Mouse (Mus musculus) stomach, embryonic 14.5 days (tissue): ENCODE measurements at regions not wholly inside any gene's neighbourhood (a gene's known extent, or its start where the extent isn't known, plus 50 kb on each side); places are given as distances from the start of the nearest gene placed in this dataset.

ENCODE experiments used
- ATAC-seq: fragments of 200-750 bp; cut with Nextera tagmentation; 2 replicates; pipeline ENCODE4 v1.8.0; 2017; ENCODE audit warnings: low read depth, moderate TSS enrichment; ENCODE audit not compliant: insufficient number of reproducible peaks, insufficient read depth, low FRiP score
- H3K27ac ChIP-seq: fragments of 300-500 bp; sonication (generic); 2 replicates; pipeline ENCODE4 v1.5.1; 2014; ENCODE audit warnings: mild to moderate bottlenecking, low read length, moderate library complexity, mixed read lengths
- H3K27me3 ChIP-seq: fragments of 300-500 bp; sonication (generic); 2 replicates; pipeline ENCODE4 v1.6.1; 2014; ENCODE audit warnings: low read length, control low read depth, mixed read lengths; ENCODE audit not compliant: control insufficient read depth, insufficient read depth
- H3K36me3 ChIP-seq: fragments of 300-500 bp; sonication (generic); 2 replicates; pipeline ENCODE4 v1.6.1; 2014; ENCODE audit warnings: mild to moderate bottlenecking, control low read depth, low read length, moderate library complexity, mixed read lengths; ENCODE audit not compliant: control insufficient read depth, insufficient read depth
- H3K4me1 ChIP-seq: fragments of 300-500 bp; sonication (generic); 2 replicates; pipeline ENCODE4 v1.6.1; 2014; ENCODE audit warnings: low read length, control low read depth, mixed read lengths; ENCODE audit not compliant: control insufficient read depth, insufficient read depth
- H3K4me2 ChIP-seq: fragments of 300-500 bp; sonication (generic); replicated peaks from 2 replicates; pipeline ENCODE4 v1.6.1; 2014; ENCODE audit warnings: low read depth, low read length, control low read depth
- H3K4me3 ChIP-seq: fragments of 300-500 bp; sonication (generic); 2 replicates; pipeline ENCODE4 v1.5.1; 2014; ENCODE audit warnings: low read depth, low read length, control low read depth
- H3K9ac ChIP-seq: fragments of 300-500 bp; sonication (generic); replicated peaks from 2 replicates; pipeline ENCODE4 v1.6.1; 2014; ENCODE audit warnings: low read depth, mild to moderate bottlenecking, control low read depth, low read length, moderate library complexity, mixed read lengths
- H3K9me3 ChIP-seq: fragments of 300-500 bp; sonication (generic); 2 replicates; pipeline ENCODE4 v1.6.1; 2016; ENCODE audit warnings: low read depth, low read length, control low read depth; ENCODE audit not compliant: control insufficient read depth
- whole genome bisulfite sequencing: fragments of 180-500 bp; shearing (Covaris S2); extraction: QIAGEN DNeasy Blood & Tissue Kit; methylation state at CpG from one replicate; pipeline ENCODE4 v1.1.7; 2014; 5-methylcytosine and 5-hydroxymethylcytosine counted together

DNA sequence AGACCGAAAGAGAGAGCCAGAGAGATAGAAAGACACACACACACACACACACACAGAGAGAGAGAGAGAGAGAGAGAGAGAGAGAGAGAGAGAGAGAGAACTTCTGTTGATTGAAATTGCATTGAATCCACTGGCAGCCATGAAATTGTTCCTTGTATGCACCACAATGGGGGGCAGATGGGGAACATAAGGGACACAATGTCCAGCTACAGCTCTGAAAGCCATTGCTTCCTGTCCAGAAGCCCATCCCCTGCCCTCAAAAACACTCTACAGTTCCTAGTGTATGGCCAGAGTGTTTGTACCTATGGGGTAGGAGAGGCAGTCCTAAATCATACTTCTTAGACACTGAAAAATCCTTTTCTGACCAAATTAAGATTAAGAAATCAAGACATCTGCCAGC, 270.9 kb upstream of the Nrp1 start:
- no peak for ATAC-seq
- Histone ChIP-seq H3K4me1 (no peaks in the 10 kb centered on the region), H3K27me3 (no peaks in the 10 kb centered on the region), H3K27ac (no peak overlapping the region), H3K9me3 (no peaks in the 10 kb centered on the region; the same call in 1 of the 2 replicates), H3K9ac (no peak overlapping the region), H3K4me2 (no peak overlapping the region), H3K36me3 (no peaks in the 10 kb centered on the region), H3K4me3 (no peak overlapping the region)
- 100% methylated on average over 1 of the region's 1 CpGs for WGBS

DNA sequence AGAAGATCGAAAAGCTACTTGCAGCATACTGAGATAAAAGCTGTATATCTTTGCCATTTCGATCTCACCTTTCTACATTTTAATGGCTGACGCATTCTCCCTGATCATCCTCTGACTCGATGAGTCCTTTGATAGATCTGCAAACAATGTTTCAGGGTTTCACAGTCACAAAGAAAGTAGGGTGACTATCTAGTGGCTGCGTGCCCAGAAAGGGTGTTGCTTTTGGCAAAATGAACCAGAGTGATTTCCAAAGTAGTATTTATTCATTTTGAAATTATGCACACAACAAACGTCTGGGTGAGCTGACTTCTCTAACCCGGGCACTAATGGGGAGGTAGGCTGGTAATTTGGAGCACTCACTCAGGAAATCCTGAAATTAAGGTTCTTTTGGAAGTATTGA, 265.6 kb upstream of the Nrp1 start:
- WGBS = 86% methylated on average over 7 of the region's 7 CpGs

DNA sequence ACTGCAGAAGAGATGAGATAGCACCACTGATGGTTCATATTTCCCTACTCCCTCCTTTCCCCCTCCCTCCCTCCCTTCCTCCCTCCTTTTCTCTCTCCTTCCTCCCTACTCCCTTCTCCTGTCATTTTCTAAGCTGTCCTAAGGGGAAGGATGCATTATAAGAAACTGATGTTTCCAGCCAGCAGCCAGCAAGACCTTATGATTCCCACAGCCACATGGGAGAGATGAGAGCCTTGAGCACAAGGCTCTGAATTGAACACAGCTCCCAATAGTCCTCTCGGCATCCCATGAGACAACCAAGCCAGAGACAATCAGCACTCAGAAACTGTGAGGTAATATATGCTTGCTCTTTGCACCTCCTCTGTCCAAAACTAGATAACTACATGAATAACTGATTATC, 263.0 kb upstream of the Nrp1 start:
- Histone ChIP-seq H3K4me3 (no peak overlapping the region), H3K27me3 (no peaks in the 10 kb centered on the region), H3K27ac (no peak overlapping the region), H3K36me3 (no peaks in the 10 kb centered on the region), H3K4me1 (no peaks in the 10 kb centered on the region), H3K9ac (no peak overlapping the region), H3K9me3 (no peaks in the 10 kb centered on the region; the same call in 1 of the 2 replicates), H3K4me2 (no peak overlapping the region)
- WGBS = 90% methylated on average over 1 of the region's 1 CpGs
- no peak for ATAC-seq

More for the DNA sequence above, 265.6 kb upstream of the Nrp1 start:
- no peak overlapping the region for H3K27ac ChIP-seq
- H3K9ac ChIP-seq = no peak overlapping the region
- no peak overlapping the region for H3K4me3 ChIP-seq
- no peaks in the 10 kb centered on the region for H3K36me3 ChIP-seq
- no peaks in the 10 kb centered on the region; the same call in 1 of the 2 replicates for H3K9me3 ChIP-seq
- no peak for ATAC-seq
- H3K4me2 ChIP-seq = no peak overlapping the region
- H3K27me3 ChIP-seq = no peaks in the 10 kb centered on the region
- no peaks in the 10 kb centered on the region for H3K4me1 ChIP-seq

DNA sequence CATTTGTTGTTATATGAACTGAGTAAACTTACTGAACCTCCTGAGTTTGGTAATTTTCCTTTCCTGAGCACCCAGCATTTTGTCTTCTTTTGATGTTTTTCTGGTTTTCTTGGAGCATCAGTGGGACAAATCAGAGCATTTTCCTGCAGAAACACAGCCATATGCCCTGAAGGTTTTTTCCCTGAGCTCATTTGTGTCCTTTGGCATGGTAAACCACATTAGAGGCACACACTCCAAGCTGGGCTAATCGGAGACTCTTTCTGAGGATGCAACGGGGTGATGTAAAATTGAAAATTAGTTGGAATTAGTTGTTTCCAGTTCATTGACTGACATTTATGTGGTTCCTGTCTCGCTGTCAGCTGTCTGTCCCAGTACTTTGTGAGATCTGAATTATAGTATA, 260.8 kb upstream of the Nrp1 start:
- Histone ChIP-seq H3K36me3 (no peaks in the 10 kb centered on the region), H3K4me2 (no peak overlapping the region), H3K27ac (no peak overlapping the region), H3K4me1 (no peaks in the 10 kb centered on the region), H3K4me3 (no peak overlapping the region), H3K9ac (no peak overlapping the region), H3K27me3 (no peaks in the 10 kb centered on the region), H3K9me3 (no peaks in the 10 kb centered on the region)
- no peak for ATAC-seq
- whole genome bisulfite sequencing = 93% methylated on average over 3 of the region's 3 CpGs

DNA sequence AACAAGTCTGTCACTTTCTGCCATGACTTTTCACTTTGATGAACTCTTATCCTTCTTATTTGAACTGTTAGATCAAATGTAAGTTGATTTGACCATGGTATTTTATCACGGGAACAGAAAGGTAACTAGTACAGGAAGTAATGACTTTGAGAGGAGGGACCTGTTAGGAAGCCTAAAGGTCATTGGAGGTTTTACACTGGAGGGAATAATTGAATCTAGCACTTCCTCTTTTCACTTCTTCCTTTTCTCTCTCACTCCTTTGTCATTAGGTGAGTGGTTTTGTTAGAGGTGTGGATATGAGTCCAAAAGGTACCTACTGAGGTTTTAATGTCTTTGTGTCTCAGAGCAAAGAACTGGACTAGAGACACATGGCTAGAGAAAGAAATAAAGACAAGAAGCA, 255.0 kb upstream of the Nrp1 start:
- WGBS = 92% methylated on average over 1 of the region's 1 CpGs
- Histone ChIP-seq H3K4me3 (no peak overlapping the region), H3K9ac (no peak overlapping the region), H3K4me2 (no peak overlapping the region), H3K27ac (no peak overlapping the region), H3K27me3 (no peaks in the 10 kb centered on the region), H3K36me3 (no peaks in the 10 kb centered on the region), H3K4me1 (no peaks in the 10 kb centered on the region), H3K9me3 (no peaks in the 10 kb centered on the region)
- ATAC-seq = no peak

DNA sequence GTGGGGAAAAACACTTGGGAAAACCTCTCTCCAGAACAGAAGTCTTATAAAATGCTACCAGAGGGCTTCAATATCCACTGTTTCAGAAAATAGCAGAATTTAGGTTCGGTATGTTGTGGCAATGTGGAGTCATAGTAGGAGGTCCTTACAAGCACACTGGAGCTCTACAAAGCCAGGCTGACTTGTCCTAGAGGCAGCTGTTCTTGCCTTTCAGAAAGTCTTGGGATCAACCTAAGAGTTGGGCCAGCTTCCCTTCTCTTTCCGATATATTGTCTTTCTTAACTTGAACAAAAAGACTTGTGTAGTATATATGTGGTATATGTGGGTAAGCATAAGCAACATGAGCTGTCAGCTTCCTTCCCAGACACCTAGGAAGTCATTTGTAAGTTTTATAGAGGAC, 251.8 kb upstream of the Nrp1 start:
- no peak overlapping the region for H3K27ac ChIP-seq
- WGBS = 93% methylated on average over 2 of the region's 2 CpGs
- no peaks in the 10 kb centered on the region for H3K27me3 ChIP-seq
- no peaks in the 10 kb centered on the region for H3K36me3 ChIP-seq
- H3K4me2 ChIP-seq = no peak overlapping the region
- H3K9ac ChIP-seq = no peak overlapping the region
- H3K4me1 ChIP-seq = no peaks in the 10 kb centered on the region
- H3K4me3 ChIP-seq = no peak overlapping the region
- no peak for ATAC-seq
- no peaks in the 10 kb centered on the region for H3K9me3 ChIP-seq

DNA sequence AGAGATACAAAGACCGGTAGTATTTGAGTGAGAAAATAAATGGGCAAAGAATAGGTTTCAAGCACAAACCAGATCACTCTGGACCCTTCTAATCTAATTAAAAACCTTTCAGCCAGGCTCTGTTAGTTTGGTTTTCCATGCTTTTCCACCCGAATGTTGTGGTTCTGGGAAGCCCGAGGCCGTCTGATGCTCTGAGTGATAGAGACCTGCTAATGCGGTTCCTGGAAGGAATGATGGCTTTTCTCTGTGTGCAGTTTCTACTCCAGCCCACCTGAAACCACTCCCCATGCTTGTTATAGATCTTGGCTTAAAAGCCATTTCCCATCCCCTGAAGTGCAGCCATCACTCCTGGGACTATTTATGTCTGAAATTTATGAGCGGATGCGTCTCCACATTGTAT, 251.4 kb upstream of the Nrp1 start:
- no peaks in the 10 kb centered on the region for H3K9me3 ChIP-seq
- no peaks in the 10 kb centered on the region for H3K4me1 ChIP-seq
- WGBS = 79% methylated on average over 7 of the region's 7 CpGs
- ATAC-seq = no peak
- H3K9ac ChIP-seq = no peak overlapping the region
- no peak overlapping the region for H3K4me2 ChIP-seq
- no peaks in the 10 kb centered on the region for H3K27me3 ChIP-seq
- no peaks in the 10 kb centered on the region for H3K36me3 ChIP-seq
- H3K4me3 ChIP-seq = no peak overlapping the region
- H3K27ac ChIP-seq = no peak overlapping the region

DNA sequence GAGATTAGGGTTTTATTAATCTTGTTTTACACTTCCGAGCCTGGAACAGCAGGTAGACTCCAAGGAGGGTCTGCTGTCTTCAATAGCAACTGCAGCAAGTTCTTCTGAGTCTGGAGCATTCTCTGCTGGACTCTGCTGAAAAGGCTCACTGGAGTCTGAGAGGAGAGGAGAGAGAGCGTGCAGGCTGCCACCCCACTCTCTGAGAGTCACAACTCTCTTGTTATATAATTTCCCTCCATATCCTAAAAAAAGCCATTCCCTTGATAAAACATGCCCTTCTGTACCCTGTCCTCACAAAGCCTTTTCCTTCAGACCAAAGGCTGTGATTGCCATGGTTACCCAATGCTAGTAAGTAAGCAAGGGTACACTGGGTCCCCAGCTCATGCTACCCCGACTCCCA, 249.4 kb upstream of the Nrp1 start:
- no peak for ATAC-seq
- no peak overlapping the region for H3K9ac ChIP-seq
- 77% methylated on average over 3 of the region's 3 CpGs for WGBS
- H3K4me3 ChIP-seq = no peak overlapping the region
- no peaks in the 10 kb centered on the region for H3K4me1 ChIP-seq
- no peak overlapping the region for H3K4me2 ChIP-seq
- no peaks in the 10 kb centered on the region for H3K9me3 ChIP-seq
- H3K27me3 ChIP-seq = no peaks in the 10 kb centered on the region
- H3K27ac ChIP-seq = no peak overlapping the region
- no peaks in the 10 kb centered on the region for H3K36me3 ChIP-seq

DNA sequence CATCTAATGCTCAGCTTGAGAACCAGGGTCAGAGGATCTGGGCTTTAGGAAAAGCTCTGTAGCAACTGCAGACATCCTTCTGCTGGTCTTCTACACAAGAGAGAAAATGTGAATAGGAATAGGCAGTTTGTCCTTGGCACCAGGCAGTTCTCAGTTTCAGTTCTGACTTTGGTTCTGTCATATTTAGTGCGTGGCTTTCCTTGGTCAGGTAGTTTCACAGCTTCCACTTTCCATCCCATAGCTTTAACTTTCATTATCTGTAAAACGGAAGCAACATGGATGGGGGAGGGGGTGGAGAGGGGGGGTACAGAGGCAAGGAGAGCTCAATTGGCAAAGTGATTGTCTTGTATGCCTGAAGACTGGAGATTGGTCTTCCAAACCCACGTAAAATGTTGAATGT, 247.3 kb upstream of the Nrp1 start:
- Histone ChIP-seq H3K9me3 (no peaks in the 10 kb centered on the region), H3K27ac (no peak overlapping the region), H3K4me2 (no peak overlapping the region), H3K9ac (no peak overlapping the region), H3K4me1 (no peaks in the 10 kb centered on the region), H3K4me3 (no peak overlapping the region), H3K36me3 (no peaks in the 10 kb centered on the region), H3K27me3 (no peaks in the 10 kb centered on the region)
- ATAC-seq = no peak
- WGBS = 85% methylated on average over 3 of the region's 3 CpGs
